Mouse (Mus musculus) neural tube, embryonic 13.5 days (tissue): ENCODE measurements around the gene Det1. TPM values are rescaled to one million over a fixed set of nuclear protein-coding genes. Genes with fewer than 3 reads are reported as not detected.
A peak's percentile ranks its signal among the peaks of the same experiment; 100 is the strongest.

Source experiments
- ATAC-seq: fragments of 200-750 bp; cut with Nextera tagmentation; 2 replicates; pipeline ENCODE4 v1.8.0; 2017; ENCODE audit warnings: low read depth, mild to moderate bottlenecking, moderate TSS enrichment, moderate library complexity
- H3K27ac ChIP-seq: fragments of 300-500 bp; sonication (generic); replicated peaks from 2 replicates; pipeline ENCODE4 v1.5.1; 2015; ENCODE audit warnings: moderate library complexity, mild to moderate bottlenecking, inconsistent platforms
- H3K27me3 ChIP-seq: fragments of 300-500 bp; sonication (generic); 2 replicates; pipeline ENCODE4 v1.6.1; 2015; ENCODE audit warnings: mild to moderate bottlenecking, inconsistent platforms
- H3K36me3 ChIP-seq: fragments of 300-500 bp; sonication (generic); 2 replicates; pipeline ENCODE4 v1.6.1; 2015; ENCODE audit warnings: mild to moderate bottlenecking, inconsistent platforms
- H3K4me1 ChIP-seq: fragments of 300-500 bp; sonication (generic); replicated peaks from 2 replicates; pipeline ENCODE4 v1.6.1; 2015; ENCODE audit warnings: inconsistent platforms
- H3K4me2 ChIP-seq: fragments of 300-500 bp; sonication (generic); 2 replicates; pipeline ENCODE4 v1.6.1; 2015; ENCODE audit warnings: inconsistent platforms, mild to moderate bottlenecking, moderate library complexity
- H3K4me3 ChIP-seq: fragments of 300-500 bp; sonication (generic); 2 replicates; pipeline ENCODE4 v1.5.1; 2015; ENCODE audit warnings: mild to moderate bottlenecking, inconsistent platforms
- H3K9ac ChIP-seq: fragments of 300-500 bp; sonication (generic); 2 replicates; pipeline ENCODE4 v1.6.1; 2015; ENCODE audit warnings: moderate library complexity, mild to moderate bottlenecking, inconsistent platforms
- H3K9me3 ChIP-seq: fragments of 300-500 bp; sonication (generic); 2 replicates; pipeline ENCODE4 v1.6.1; 2016; ENCODE audit warnings: inconsistent platforms
- whole genome bisulfite sequencing: fragments of 180-500 bp; shearing (Covaris S2); methylation state at CpG from one replicate; pipeline ENCODE4 v1.1.7; 2015; 5-methylcytosine and 5-hydroxymethylcytosine counted together
- polyA plus RNA-seq: library from polyadenylated mRNA; unstranded; fragments of >200 nt; fragmentation: Nextera tagmentation; extraction: Ambion mirVana; gene quantifications from 2 replicates; pipeline ENCODE4 v1.2.1, GENCODE M21; 2015

Gene Det1
- polyA plus RNA-seq, 1 experiment from 2014 or later: 17.1 TPM

GRCm38 (mm10) chr7:78882469-78882837 lies 35.4 kb upstream of the Det1 start:
- peak; percentile 61 for ATAC-seq
- H3K4me1 ChIP-seq: peaks cover 51% of the 10 kb centered on the region
- peak overlapping the region; percentile 86 for H3K9ac ChIP-seq
- H3K9me3 ChIP-seq: no peaks in the 10 kb centered on the region
- peaks cover 4% of the 10 kb centered on the region; the same call in 1 of the 2 replicates for H3K27me3 ChIP-seq
- peak overlapping the region; percentile 61 for H3K4me2 ChIP-seq
- peak overlapping the region; percentile 56 for H3K4me3 ChIP-seq
- no peaks in the 10 kb centered on the region for H3K36me3 ChIP-seq
- H3K27ac ChIP-seq: peak overlapping the region; percentile 89
- WGBS: under 1% methylated on average over 23 of the region's 23 CpGs

- Histone ChIP-seq H3K4me2 (peak overlapping the region; percentile 61), H3K9me3 (no peaks in the 10 kb centered on the region), H3K4me1 (peaks cover 45% of the 10 kb centered on the region), H3K4me3 (peak overlapping the region; percentile 56), H3K27me3 (peaks cover 4% of the 10 kb centered on the region; the same call in 1 of the 2 replicates), H3K36me3 (no peaks in the 10 kb centered on the region), H3K9ac (peak overlapping the region; percentile 86), H3K27ac (peak overlapping the region; percentile 89)
- ATAC-seq: no peak
- 9% methylated on average over 14 of the region's 16 CpGs for WGBS
Observed at GRCm38 (mm10) chr7:78881607-78882468, 34.8 kb upstream of the Det1 start.

GRCm38 (mm10) chr7:78872831-78873230 lies 25.8 kb upstream of the Det1 start:
- H3K27me3 ChIP-seq: no peaks in the 10 kb centered on the region
- H3K4me2 ChIP-seq: no peak overlapping the region
- no peak overlapping the region for H3K27ac ChIP-seq
- 78% methylated on average over 5 of the region's 5 CpGs for WGBS
- no peak overlapping the region for H3K4me3 ChIP-seq
- H3K4me1 ChIP-seq: no peaks in the 10 kb centered on the region
- no peaks in the 10 kb centered on the region for H3K9me3 ChIP-seq
- H3K36me3 ChIP-seq: no peaks in the 10 kb centered on the region
- ATAC-seq: no peak
- no peak overlapping the region for H3K9ac ChIP-seq

GRCm38 (mm10) chr7:78872366-78872765 lies 25.3 kb upstream of the Det1 start:
- Histone ChIP-seq H3K4me1 (no peaks in the 10 kb centered on the region), H3K9me3 (no peaks in the 10 kb centered on the region), H3K27me3 (no peaks in the 10 kb centered on the region), H3K4me3 (no peak overlapping the region), H3K27ac (no peak overlapping the region), H3K36me3 (no peaks in the 10 kb centered on the region), H3K4me2 (no peak overlapping the region), H3K9ac (no peak overlapping the region)
- no peak for ATAC-seq
- 78% methylated on average over 6 of the region's 6 CpGs for WGBS

- WGBS: 77% methylated on average over 5 of the region's 5 CpGs
- Histone ChIP-seq H3K27ac (no peak overlapping the region), H3K36me3 (no peaks in the 10 kb centered on the region), H3K9ac (no peak overlapping the region), H3K9me3 (no peaks in the 10 kb centered on the region), H3K27me3 (no peaks in the 10 kb centered on the region), H3K4me3 (no peak overlapping the region), H3K4me2 (no peak overlapping the region), H3K4me1 (no peaks in the 10 kb centered on the region; the same call in 1 of the 2 replicates)
- ATAC-seq: no peak
Observed at GRCm38 (mm10) chr7:78868731-78869130, 21.7 kb upstream of the Det1 start.

GRCm38 (mm10) chr7:78865212-78865949 lies 18.3 kb upstream of the Det1 start:
- WGBS: 66% methylated on average over 12 of the region's 12 CpGs
- no peak overlapping the region for H3K27ac ChIP-seq
- no peak overlapping the region for H3K4me3 ChIP-seq
- H3K27me3 ChIP-seq: no peaks in the 10 kb centered on the region
- no peaks in the 10 kb centered on the region for H3K36me3 ChIP-seq
- H3K4me1 ChIP-seq: no peaks in the 10 kb centered on the region; the same call in 1 of the 2 replicates
- ATAC-seq: no peak
- H3K9me3 ChIP-seq: no peaks in the 10 kb centered on the region
- H3K9ac ChIP-seq: no peak overlapping the region
- H3K4me2 ChIP-seq: no peak overlapping the region

- WGBS: 79% methylated on average over 4 of the region's 4 CpGs
Observed at GRCm38 (mm10) chr7:78864446-78864802, 17.4 kb upstream of the Det1 start.

GRCm38 (mm10) chr7:78863796-78864445 lies 16.9 kb upstream of the Det1 start:
- H3K27ac ChIP-seq: no peak overlapping the region
- H3K27me3 ChIP-seq: no peaks in the 10 kb centered on the region
- no peaks in the 10 kb centered on the region for H3K9me3 ChIP-seq
- H3K36me3 ChIP-seq: no peaks in the 10 kb centered on the region
- no peaks in the 10 kb centered on the region; the same call in 1 of the 2 replicates for H3K4me1 ChIP-seq
- ATAC-seq: no peak
- H3K9ac ChIP-seq: no peak overlapping the region
- H3K4me3 ChIP-seq: no peak overlapping the region
- WGBS: 68% methylated on average over 7 of the region's 7 CpGs
- no peak overlapping the region for H3K4me2 ChIP-seq

More at GRCm38 (mm10) chr7:78864446-78864802, 17.4 kb upstream of the Det1 start:
- Histone ChIP-seq H3K4me1 (no peaks in the 10 kb centered on the region; the same call in 1 of the 2 replicates), H3K27ac (no peak overlapping the region), H3K36me3 (no peaks in the 10 kb centered on the region), H3K9ac (no peak overlapping the region), H3K4me2 (no peak overlapping the region), H3K27me3 (no peaks in the 10 kb centered on the region), H3K4me3 (no peak overlapping the region), H3K9me3 (no peaks in the 10 kb centered on the region)
- ATAC-seq: no peak

- Histone ChIP-seq H3K36me3 (no peaks in the 10 kb centered on the region), H3K27me3 (0 out of 2 replicates have a peak, but pooled peaks cover 4% of the 10 kb centered on the region), H3K4me2 (no peak overlapping the region), H3K9me3 (no peaks in the 10 kb centered on the region), H3K4me1 (no peaks in the 10 kb centered on the region), H3K9ac (no peak overlapping the region), H3K27ac (no peak overlapping the region), H3K4me3 (no peak overlapping the region)
- ATAC-seq: no peak
- WGBS: 60% methylated on average over 5 of the region's 5 CpGs
Observed at GRCm38 (mm10) chr7:78855044-78855655, 8.1 kb upstream of the Det1 start.

GRCm38 (mm10) chr7:78854051-78854450 lies 7.0 kb upstream of the Det1 start:
- H3K4me1 ChIP-seq: no peaks in the 10 kb centered on the region
- no peaks in the 10 kb centered on the region for H3K9me3 ChIP-seq
- H3K4me3 ChIP-seq: no peak overlapping the region
- H3K9ac ChIP-seq: no peak overlapping the region
- ATAC-seq: no peak
- H3K36me3 ChIP-seq: no peaks in the 10 kb centered on the region
- no peak overlapping the region for H3K27ac ChIP-seq
- 80% methylated on average over 4 of the region's 4 CpGs for WGBS
- H3K27me3 ChIP-seq: 0 out of 2 replicates have a peak, but pooled peaks cover 4% of the 10 kb centered on the region
- H3K4me2 ChIP-seq: no peak overlapping the region

GRCm38 (mm10) chr7:78846066-78846716 lies 872 bp downstream of the Det1 start:
- Histone ChIP-seq H3K36me3 (peaks cover 28% of the 10 kb centered on the region), H3K4me1 (peaks cover 15% of the 10 kb centered on the region), H3K4me3 (peak overlapping the region; percentile 65), H3K27me3 (no peaks in the 10 kb centered on the region), H3K9ac (peak overlapping the region; percentile 89), H3K9me3 (no peaks in the 10 kb centered on the region), H3K27ac (no peak overlapping the region), H3K4me2 (peak overlapping the region; percentile 73)
- 34% methylated on average over 12 of the region's 12 CpGs for WGBS
- no peak for ATAC-seq
